Mouse (Mus musculus): ENCODE measurements around the gene Megf11. TPM values are rescaled to one million over a fixed set of nuclear protein-coding genes. Genes with fewer than 3 reads are reported as not detected.

The Megf11 gene
- polyA plus RNA-seq, 1 experiment = not detected

GRCm38 (mm10) chr9:64598427-64598826, 213.0 kb downstream of the Megf11 start:
- Histone ChIP-seq H3K27ac (replicated peaks; ENCODE audit: low read depth, low read length) (no peak overlapping the region), H3K4me1 (ENCODE audit: control insufficient read depth, insufficient read depth, insufficient read length, low read length) (no peaks in the 10 kb centered on the region), H3K4me3 (ENCODE audit: insufficient read depth, low read depth, low read length) (no peak overlapping the region)

DNA sequence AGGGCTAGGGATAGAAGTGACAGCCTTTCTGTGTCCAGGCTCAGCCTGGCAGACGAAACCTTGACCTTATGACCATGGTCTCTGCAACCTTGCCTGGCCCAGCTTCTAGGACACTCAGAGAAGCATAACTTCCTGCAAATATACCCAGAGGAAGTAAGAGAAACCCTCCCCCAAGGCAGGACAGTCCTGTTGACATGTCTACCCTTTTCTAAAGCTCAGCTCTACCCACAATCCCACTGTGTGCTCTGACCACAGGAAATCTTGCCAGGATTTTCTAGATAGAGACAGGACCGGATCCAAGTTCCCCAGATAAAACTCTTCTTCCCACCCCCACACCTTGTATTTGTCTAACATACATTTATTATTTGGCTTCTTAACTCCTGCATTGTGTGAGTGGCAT, 215.3 kb downstream of the Megf11 start:
- H3K4me3 ChIP-seq (ENCODE audit: insufficient read depth, low read depth, low read length) = no peak overlapping the region
- no peaks in the 10 kb centered on the region for H3K4me1 ChIP-seq (ENCODE audit: control insufficient read depth, insufficient read depth, insufficient read length, low read length)
- no peak overlapping the region for H3K27ac ChIP-seq (replicated peaks; ENCODE audit: low read depth, low read length)

DNA sequence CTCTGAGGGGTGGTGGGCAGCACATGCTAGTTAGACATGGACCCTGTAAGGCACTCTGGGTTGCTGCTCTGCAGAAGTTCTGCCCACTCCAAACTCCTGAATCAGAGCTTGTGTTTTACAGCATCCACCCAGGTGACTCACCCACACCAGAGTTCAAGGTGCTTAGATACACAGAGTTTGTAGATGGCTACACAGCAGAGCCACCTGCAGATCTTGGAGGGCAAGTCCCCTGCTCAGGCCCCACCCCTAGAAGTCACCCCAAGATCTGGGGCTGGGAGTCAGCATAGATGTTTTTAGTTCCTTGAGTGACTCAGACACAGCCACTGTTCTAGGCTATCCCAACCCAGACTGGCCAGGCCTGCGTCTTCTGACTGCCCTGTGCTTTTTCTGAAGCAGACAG, 217.5 kb downstream of the Megf11 start:
- Histone ChIP-seq H3K4me3 (ENCODE audit: insufficient read depth, low read depth, low read length) (no peak overlapping the region), H3K27ac (replicated peaks; ENCODE audit: low read depth, low read length) (no peak overlapping the region)

GRCm38 (mm10) chr9:64604217-64604711, 218.8 kb downstream of the Megf11 start:
- H3K4me1 ChIP-seq (ENCODE audit: control insufficient read depth, insufficient read depth, insufficient read length, low read length) = no peaks in the 10 kb centered on the region
- no peak overlapping the region for H3K27ac ChIP-seq (replicated peaks; ENCODE audit: low read depth, low read length)
- H3K4me3 ChIP-seq (ENCODE audit: insufficient read depth, low read depth, low read length) = no peak overlapping the region

More for the DNA sequence above, 217.5 kb downstream of the Megf11 start:
- H3K4me1 ChIP-seq (ENCODE audit: control insufficient read depth, insufficient read depth, insufficient read length, low read length) = no peaks in the 10 kb centered on the region

DNA sequence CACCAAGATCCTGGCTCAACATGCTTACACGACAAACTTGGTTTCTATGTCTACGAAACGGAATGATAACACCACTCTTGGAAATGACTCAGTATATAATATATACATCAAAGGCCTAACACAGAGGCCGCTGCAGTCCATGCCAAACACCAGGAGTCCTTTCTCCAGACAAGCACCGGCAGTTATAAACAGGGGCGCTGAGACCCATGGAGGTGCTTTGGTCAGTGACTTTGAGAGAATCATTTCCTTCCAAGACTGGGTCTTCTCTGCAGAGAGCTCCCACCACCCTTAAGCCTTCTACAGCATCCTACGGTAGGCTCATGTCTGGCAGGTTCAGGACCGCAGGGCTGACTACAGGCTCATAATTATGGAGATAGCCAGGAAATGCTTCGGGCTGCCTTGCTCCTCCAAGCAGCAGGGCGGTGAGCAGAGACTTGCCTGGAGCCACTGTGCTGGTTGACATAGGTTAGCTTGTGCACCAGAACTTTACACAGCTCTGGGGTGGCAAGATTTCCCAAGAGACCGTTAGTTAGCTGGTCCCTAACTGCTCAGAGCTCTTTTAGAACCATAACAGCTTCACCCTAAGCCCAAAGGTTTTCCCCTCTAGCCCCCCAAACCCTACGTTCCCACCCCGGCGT, 219.8 kb downstream of the Megf11 start:
- H3K4me3 ChIP-seq (ENCODE audit: insufficient read depth, low read depth, low read length) = no peak overlapping the region
- no peaks in the 10 kb centered on the region for H3K4me1 ChIP-seq (ENCODE audit: control insufficient read depth, insufficient read depth, insufficient read length, low read length)
- no peak overlapping the region for H3K27ac ChIP-seq (replicated peaks; ENCODE audit: low read depth, low read length)

GRCm38 (mm10) chr9:64605735-64606349, 220.4 kb downstream of the Megf11 start:
- no peak overlapping the region for H3K27ac ChIP-seq (replicated peaks; ENCODE audit: low read depth, low read length)
- no peaks in the 10 kb centered on the region for H3K4me1 ChIP-seq (ENCODE audit: control insufficient read depth, insufficient read depth, insufficient read length, low read length)
- no peak overlapping the region for H3K4me3 ChIP-seq (ENCODE audit: insufficient read depth, low read depth, low read length)

DNA sequence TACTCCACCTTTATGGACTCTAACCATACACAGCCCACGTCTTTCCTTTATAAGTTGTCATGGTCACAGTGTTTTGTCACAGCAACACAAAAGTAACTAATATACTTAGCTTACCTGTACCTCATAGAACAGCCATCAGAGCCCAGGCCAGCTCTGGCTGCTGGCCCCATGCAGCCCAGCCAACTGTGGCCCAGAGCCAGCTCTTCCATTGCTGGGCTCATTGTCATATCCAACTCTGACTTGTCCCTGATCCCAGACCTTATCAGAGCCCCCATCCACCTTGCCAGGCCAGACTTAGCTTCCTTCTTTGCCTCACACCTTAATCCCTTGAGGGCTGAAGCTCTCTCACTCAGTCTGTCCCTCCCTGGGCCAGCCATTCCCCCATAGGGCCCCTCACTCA, 221.6 kb downstream of the Megf11 start:
- H3K27ac ChIP-seq (replicated peaks; ENCODE audit: low read depth, low read length) = no peak overlapping the region
- no peak overlapping the region for H3K4me3 ChIP-seq (ENCODE audit: insufficient read depth, low read depth, low read length)
- H3K4me1 ChIP-seq (ENCODE audit: control insufficient read depth, insufficient read depth, insufficient read length, low read length) = no peaks in the 10 kb centered on the region

DNA sequence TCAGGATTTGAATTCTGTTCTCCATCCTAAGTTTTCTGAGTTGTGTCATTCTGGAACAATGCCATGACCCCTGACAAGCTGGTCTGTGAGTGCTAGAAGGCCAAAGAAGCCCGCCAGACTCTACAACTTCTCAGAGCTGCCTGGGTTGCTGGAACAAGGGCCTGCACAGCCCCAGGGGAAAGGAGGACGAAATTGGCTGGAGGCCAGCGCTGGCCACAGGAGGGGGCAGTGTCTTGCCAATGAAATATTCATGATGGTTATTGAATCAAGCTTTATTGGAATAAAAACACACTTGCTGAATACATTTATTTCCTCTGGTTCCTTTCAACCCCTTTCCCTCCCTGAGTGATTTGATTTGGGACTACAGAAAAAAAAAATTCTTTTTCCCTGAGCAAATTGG, 224.1 kb downstream of the Megf11 start:
- no peak overlapping the region for H3K27ac ChIP-seq (replicated peaks; ENCODE audit: low read depth, low read length)
- H3K4me1 ChIP-seq (ENCODE audit: control insufficient read depth, insufficient read depth, insufficient read length, low read length) = no peaks in the 10 kb centered on the region
- no peak overlapping the region for H3K4me3 ChIP-seq (ENCODE audit: insufficient read depth, low read depth, low read length)

- Histone ChIP-seq H3K27ac (replicated peaks; ENCODE audit: low read depth, low read length) (no peak overlapping the region), H3K4me1 (ENCODE audit: control insufficient read depth, insufficient read depth, insufficient read length, low read length) (no peaks in the 10 kb centered on the region), H3K4me3 (ENCODE audit: insufficient read depth, low read depth, low read length) (no peak overlapping the region)
These were observed 226.9 kb downstream of the Megf11 start for GRCm38 (mm10) chr9:64612121-64612983.

DNA sequence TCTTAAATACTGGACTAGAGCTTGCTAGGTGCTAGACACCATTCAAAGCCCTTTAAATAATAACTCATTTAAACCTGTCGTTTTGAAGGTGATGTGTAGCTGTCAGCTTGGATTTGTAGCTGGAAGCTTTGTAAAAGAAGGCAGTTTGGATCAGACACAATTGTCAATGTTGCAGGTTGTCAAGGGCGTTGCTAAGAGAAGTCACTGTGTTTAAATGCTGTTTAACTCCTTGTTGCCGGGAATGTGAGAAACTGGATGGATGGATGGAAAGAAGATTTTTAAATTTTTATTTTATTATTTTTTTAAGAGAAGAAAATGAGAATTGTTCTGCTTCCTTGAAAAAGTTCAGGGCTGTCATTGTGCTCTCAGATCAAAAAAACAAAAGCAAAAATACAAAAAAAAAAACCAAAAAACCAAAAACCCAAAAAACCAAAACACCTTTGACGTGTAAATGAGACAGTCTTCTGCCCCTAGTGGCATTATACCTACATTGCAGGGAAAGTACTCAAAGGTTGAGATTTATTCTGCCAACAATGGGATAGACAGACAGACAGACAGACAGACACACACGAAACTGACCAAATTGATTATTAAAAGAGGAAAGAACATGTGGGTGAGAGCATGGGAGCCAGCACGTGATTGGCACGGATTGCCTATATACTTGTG, 227.7 kb downstream of the Megf11 start:
- no peaks in the 10 kb centered on the region for H3K4me1 ChIP-seq (ENCODE audit: control insufficient read depth, insufficient read depth, insufficient read length, low read length)
- no peak overlapping the region for H3K4me3 ChIP-seq (ENCODE audit: insufficient read depth, low read depth, low read length)
- H3K27ac ChIP-seq (replicated peaks; ENCODE audit: low read depth, low read length) = no peak overlapping the region

GRCm38 (mm10) chr9:64617413-64617812, 232.0 kb downstream of the Megf11 start:
- no peak overlapping the region for H3K27ac ChIP-seq (replicated peaks; ENCODE audit: low read depth, low read length)

DNA sequence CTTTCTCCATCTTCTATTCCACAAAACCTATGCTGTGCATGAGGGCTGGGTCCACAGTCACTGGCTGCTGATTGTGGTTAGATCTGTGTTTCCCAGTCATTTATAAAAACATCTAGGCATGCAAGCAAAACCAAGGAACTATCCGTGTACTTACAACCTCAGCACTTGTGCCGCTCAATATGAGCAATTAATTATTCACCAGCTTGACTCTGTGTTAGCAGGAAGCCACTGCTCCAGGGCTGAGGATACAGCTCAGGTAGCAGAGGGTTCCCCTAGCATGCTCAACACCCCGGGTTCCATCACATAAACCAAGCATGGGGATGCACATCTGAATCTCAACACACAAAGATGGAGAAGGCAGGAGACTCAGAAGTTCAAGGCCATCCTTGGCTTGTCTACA, 233.0 kb downstream of the Megf11 start:
- Histone ChIP-seq H3K4me3 (ENCODE audit: insufficient read depth, low read depth, low read length) (no peak overlapping the region), H3K4me1 (ENCODE audit: control insufficient read depth, insufficient read depth, insufficient read length, low read length) (no peaks in the 10 kb centered on the region), H3K27ac (replicated peaks; ENCODE audit: low read depth, low read length) (no peak overlapping the region)

More at GRCm38 (mm10) chr9:64617413-64617812, 232.0 kb downstream of the Megf11 start:
- H3K4me1 ChIP-seq (ENCODE audit: control insufficient read depth, insufficient read depth, insufficient read length, low read length) = no peaks in the 10 kb centered on the region
- H3K4me3 ChIP-seq (ENCODE audit: insufficient read depth, low read depth, low read length) = no peak overlapping the region

- Histone ChIP-seq H3K4me1 (ENCODE audit: control insufficient read depth, insufficient read depth, insufficient read length, low read length) (no peaks in the 10 kb centered on the region), H3K27ac (replicated peaks; ENCODE audit: low read depth, low read length) (no peak overlapping the region), H3K4me3 (ENCODE audit: insufficient read depth, low read depth, low read length) (no peak overlapping the region)
These were observed 234.0 kb downstream of the Megf11 start for GRCm38 (mm10) chr9:64619440-64619839.

GRCm38 (mm10) chr9:64620596-64620995, 235.2 kb downstream of the Megf11 start:
- H3K27ac ChIP-seq (replicated peaks; ENCODE audit: low read depth, low read length) = no peak overlapping the region
- H3K4me1 ChIP-seq (ENCODE audit: control insufficient read depth, insufficient read depth, insufficient read length, low read length) = no peaks in the 10 kb centered on the region
- no peak overlapping the region for H3K4me3 ChIP-seq (ENCODE audit: insufficient read depth, low read depth, low read length)

All from brown adipose tissue, adult 24 weeks (tissue).